Mouse (Mus musculus) left cerebral cortex, adult 18-20 months (tissue): ENCODE results near the gene Rab11b. TPM values are rescaled to one million over a fixed set of nuclear protein-coding genes. Genes with fewer than 3 reads are reported as not detected.
"Not testable (repeated sequence)": the region's sequence is repeated elsewhere in the genome, so short reads cannot be mapped to it uniquely, and the experiment has no call there.

Experiments
- DNase-seq, 2 experiments: peaks; one replicate each; pipeline ENCODE4 v3.0.0; 2021 to 2022; ENCODE audit warnings: low spot score in 2 of 2, mixed read lengths in 1 of 2
- total RNA-seq, 2 experiments: library from RNA; stranded (reverse); gene quantifications; 2 replicates each; pipeline ENCODE4 v1.2.3; 2021

The Rab11b gene
- total RNA-seq, 2 experiments from 2014 or later: 359 to 382 TPM

GRCm38 (mm10) chr17:33773871-33774572 is 13.7 kb upstream of the Rab11b start:
- no peak for DNase-seq

- DNase-seq: no peak
These were observed 13.1 kb upstream of the Rab11b start for GRCm38 (mm10) chr17:33773426-33773825.

- no peak for DNase-seq
These were observed 11.3 kb upstream of the Rab11b start for GRCm38 (mm10) chr17:33771617-33772016.

GRCm38 (mm10) chr17:33766389-33766788 is 6.1 kb upstream of the Rab11b start:
- no peak for DNase-seq

- peak; percentile 85 to 91 for DNase-seq
These were observed 519 bp downstream of the Rab11b start for GRCm38 (mm10) chr17:33759767-33760254.

GRCm38 (mm10) chr17:33757231-33757630 is 3.1 kb downstream of the Rab11b start:
- no peak for DNase-seq

GRCm38 (mm10) chr17:33756108-33756790 is 4.1 kb downstream of the Rab11b start:
- DNase-seq: no peak

GRCm38 (mm10) chr17:33755418-33756107 is 4.8 kb downstream of the Rab11b start:
- DNase-seq: no peak

- DNase-seq: no peak
These were observed 5.7 kb downstream of the Rab11b start for GRCm38 (mm10) chr17:33754656-33755055.

- no peak for DNase-seq
These were observed 8.0 kb downstream of the Rab11b start for GRCm38 (mm10) chr17:33752297-33752696.

- no peak for DNase-seq
These were observed 9.1 kb downstream of the Rab11b start for GRCm38 (mm10) chr17:33751181-33751580.

GRCm38 (mm10) chr17:33749451-33749850 is 10.9 kb downstream of the Rab11b start:
- DNase-seq: no peak

GRCm38 (mm10) chr17:33746011-33746410 is 14.3 kb downstream of the Rab11b start:
- DNase-seq: no peak

- DNase-seq: no peak
These were observed 15.5 kb downstream of the Rab11b start for GRCm38 (mm10) chr17:33744686-33745384.

- no peak for DNase-seq
These were observed 17.9 kb downstream of the Rab11b start for GRCm38 (mm10) chr17:33742420-33742819.

- DNase-seq: not testable (repeated sequence)
These were observed 26.8 kb downstream of the Rab11b start for GRCm38 (mm10) chr17:33733526-33733925.

- not testable (repeated sequence) for DNase-seq
These were observed 27.7 kb downstream of the Rab11b start for GRCm38 (mm10) chr17:33732556-33733083.

GRCm38 (mm10) chr17:33729215-33729614 is 31.1 kb downstream of the Rab11b start:
- no peak for DNase-seq

GRCm38 (mm10) chr17:33728396-33728795 is 31.9 kb downstream of the Rab11b start:
- no peak for DNase-seq

- peak; percentile 10 to 26 for DNase-seq
These were observed 40.5 kb downstream of the Rab11b start for GRCm38 (mm10) chr17:33719736-33720378.
